Mouse (Mus musculus) WW6 (cell line): ENCODE measurements around the gene Dnajc17.

ENCODE experiments used
- DNase-seq: peaks from one replicate; pipeline ENCODE4 v3.0.0-alpha.2; 2013; ENCODE audit warnings: low read depth, low spot score

The Dnajc17 gene

GRCm38 (mm10) chr2:119208344-119209175 is at the start of gene Dnajc17, which contains the start of gene Zfyve19:
TSS of gene Dnajc17 (minus strand) at chr2:119208795.
TSS of gene Zfyve19 (plus strand) at chr2:119208617.
- peak; percentile 86 for DNase-seq

GRCm38 (mm10) chr2:119254976-119255375 is 46.4 kb upstream of the Dnajc17 start:
- no peak for DNase-seq

- peak; percentile 64 for DNase-seq
These were observed 42.4 kb upstream of the Dnajc17 start for GRCm38 (mm10) chr2:119250826-119251478.

- DNase-seq, result no peak
These were observed 41.8 kb upstream of the Dnajc17 start for GRCm38 (mm10) chr2:119250377-119250776.

DNA sequence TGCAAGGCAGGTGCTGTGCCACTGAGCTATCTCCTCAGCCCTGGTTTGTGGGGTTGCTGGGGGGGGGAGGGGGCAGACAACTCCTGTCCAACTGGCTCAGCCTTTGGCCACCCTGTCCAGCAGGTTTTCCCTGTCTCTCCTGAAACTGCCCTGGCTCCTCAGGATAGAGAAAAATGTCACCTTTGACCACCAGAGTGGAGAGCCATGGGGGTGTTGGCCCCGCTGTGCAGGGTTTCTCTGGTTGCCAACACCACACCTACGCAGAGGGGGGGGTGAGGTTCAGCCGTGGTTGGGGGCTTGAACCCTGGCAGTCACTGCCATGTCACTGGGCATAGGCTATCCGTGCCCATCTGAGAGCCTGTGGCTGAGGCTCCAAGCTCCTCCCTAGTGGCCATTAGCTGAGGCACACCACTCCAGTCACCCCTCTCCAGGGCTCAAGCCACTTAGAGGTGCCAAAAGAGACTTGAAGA is 41.0 kb upstream of the Dnajc17 start:
- DNase-seq, result no peak

DNA sequence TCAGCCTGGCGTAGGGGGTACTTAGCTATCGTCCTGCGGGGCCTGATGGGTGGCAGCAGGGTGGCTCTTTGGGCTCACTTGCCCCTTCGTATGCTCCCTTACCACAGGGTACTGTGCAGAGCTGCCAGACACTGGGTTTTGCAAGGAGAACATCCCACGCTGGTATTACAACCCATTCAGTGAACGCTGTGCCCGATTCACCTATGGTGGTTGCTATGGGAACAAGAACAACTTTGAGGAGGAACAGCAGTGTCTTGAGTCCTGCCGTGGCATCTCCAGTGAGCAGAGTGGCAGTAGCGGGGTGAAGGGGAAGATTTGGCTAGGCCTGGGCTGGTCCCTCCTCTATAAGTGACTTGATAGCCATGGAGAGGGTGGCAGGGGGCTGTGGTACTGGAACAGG is 39.3 kb upstream of the Dnajc17 start:
- DNase-seq, result no peak

DNA sequence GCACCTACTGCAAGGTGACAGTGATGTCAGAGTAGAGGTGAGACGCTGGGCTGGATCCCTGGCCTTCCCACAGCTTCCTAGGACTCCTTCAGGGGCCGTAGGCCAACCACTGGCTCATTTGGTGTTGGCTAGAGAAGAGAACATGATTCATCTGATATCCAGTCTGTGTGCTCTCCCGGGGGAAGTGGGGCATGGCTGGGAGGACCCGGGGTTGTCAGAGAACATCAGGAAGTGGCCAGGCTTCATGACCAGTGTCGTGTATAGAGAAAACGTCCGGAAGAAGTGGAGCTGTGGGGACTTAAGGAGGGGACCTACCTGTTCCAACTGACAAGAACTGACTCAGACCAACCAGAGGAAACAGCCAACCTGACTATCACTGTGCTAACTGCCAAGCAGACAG is 36.7 kb upstream of the Dnajc17 start:
- DNase-seq, result no peak

- no peak for DNase-seq
These were observed 34.0 kb upstream of the Dnajc17 start for GRCm38 (mm10) chr2:119242548-119242947.

DNA sequence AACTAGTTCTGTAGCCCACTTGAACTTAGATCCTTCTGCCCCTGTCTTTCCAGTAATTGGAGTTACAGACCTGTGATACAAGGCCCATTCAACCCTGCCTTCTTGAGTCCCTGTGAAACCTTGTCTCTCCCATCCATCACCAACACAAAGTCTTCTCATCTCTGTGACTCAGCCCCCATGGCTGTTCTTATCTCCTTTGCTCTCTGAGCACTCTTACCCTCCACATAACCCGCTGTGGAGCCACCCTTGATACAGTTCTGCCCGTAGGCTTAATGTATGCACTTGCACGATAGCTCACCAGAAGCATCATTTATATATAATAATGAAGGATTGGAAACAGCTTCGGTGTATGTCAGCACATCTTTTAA is 32.2 kb upstream of the Dnajc17 start:
- no peak for DNase-seq

GRCm38 (mm10) chr2:119240075-119240818 is 31.7 kb upstream of the Dnajc17 start:
- DNase-seq, result no peak

- no peak for DNase-seq
These were observed 30.1 kb upstream of the Dnajc17 start for GRCm38 (mm10) chr2:119238671-119239070.

GRCm38 (mm10) chr2:119237871-119238220 is 29.3 kb upstream of the Dnajc17 start:
- DNase-seq, result peak; percentile 18

- peak; percentile 40 for DNase-seq
These were observed 28.7 kb upstream of the Dnajc17 start, which contains the start of gene Spint1 for GRCm38 (mm10) chr2:119237210-119237870. TSS of gene Spint1 (plus strand) at chr2:119237362.

GRCm38 (mm10) chr2:119236682-119237209 is 28.2 kb upstream of the Dnajc17 start:
- DNase-seq, result peak; percentile 34

GRCm38 (mm10) chr2:119229775-119230704 is 21.4 kb upstream of the Dnajc17 start, which contains the start of gene Ppp1r14d:
TSS of gene Ppp1r14d (minus strand) at chr2:119229906.
- DNase-seq, result no peak

DNA sequence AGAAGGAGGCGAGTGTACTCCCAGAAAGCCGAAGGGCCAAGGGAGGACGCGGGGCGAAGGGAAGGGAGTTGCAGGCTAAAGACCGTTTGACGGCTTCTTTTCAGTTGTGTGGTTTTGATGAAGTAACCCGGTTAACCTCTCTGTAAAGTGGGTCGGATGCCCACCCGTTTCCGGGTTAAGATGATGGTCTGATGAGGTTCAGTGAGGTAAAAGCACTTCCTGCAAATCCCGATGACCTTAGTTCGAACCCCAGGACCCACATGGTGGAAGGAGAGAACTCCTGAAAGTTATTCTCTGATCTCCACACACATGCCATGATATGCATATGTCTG is 547 bp upstream of the Dnajc17 start:
- no peak for DNase-seq

DNA sequence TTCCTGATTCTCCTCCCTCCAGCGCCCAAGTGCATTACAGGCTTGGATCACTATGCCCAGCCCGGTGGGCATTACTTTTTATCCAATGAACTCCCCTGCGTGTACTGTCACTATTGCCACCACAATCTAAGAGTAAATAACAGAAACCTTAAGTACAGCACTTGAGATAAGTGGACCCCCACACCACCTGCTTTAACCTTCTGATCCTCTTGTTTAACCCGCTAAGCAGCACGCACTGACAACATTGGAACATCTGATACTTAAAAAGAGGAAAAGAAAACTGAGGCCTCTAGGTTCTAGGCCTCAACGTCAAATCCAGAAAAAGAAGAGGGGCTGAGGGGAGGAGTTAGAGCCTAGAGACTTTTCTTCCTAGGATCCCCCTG is 643 bp downstream of the Dnajc17 start:
- no peak for DNase-seq

DNA sequence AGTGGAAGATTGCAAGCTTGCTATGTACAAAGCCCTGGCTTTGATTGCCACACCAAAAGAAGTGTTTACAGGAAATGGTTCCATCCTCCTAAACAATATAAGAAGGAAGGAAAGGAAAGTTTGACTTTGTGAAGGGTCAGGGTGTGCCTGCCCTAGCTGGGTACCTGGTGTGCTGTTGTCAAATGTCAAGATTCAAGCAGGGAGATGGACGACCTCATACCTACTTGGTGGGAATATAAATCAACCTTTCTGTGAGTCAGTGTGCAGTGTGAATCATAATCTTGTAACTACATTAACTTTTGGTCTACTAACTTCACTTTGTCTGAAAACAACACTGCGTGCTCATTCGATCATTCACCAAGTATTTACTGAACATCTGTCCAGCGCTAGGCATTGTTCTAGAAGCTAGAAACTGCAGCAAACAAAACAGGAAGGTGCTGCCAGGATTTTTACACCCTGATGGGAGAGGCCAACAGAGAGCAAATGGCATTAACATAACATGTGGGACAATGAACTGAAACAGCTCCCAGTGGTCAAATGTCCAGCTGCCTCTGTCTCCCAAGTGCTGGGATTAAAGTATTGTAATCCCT is 4.6 kb downstream of the Dnajc17 start:
- no peak for DNase-seq

DNA sequence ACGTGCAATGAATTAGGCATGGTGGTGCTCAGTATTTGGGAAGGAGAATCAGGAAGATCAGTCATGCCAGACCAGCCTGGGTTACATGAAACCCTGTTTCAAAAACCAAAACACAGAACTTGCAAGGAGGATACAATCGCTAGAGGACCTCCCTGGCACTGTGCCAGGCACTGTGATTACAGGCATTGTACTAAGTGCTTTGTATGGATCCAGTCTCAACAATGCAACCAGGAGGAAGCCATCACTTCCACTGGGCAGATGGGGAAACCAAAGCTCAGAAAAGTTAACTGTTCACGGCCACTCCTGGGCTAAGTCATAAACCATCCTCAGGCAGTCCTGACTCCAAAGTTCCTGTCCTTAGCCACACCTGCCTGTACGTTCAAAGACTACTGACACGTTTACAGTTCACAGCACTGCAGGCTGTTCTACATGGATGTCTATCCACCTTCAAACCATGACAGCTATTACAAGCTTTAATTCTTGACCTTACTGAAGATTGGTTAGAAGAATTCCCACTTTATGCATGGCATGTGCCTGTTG is 5.6 kb downstream of the Dnajc17 start:
- no peak for DNase-seq

DNA sequence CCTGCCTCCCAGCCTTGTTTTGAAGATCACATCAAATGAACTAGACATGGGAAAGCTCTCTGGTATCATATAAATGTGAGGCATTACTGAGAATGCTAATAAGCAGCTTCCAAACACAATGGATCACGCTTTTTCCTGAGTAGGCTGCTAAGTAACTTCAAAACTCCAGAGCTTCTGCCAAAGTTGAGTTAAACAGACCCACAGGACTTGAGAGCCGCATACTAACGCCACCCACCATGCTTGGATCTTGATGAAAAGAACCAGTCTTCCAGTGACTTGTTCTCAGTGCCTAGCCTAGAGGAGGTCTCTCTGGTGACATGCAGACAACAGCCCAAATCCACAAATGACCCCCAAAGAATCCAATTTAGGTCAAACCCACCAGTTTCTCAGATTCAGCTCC is 9.7 kb downstream of the Dnajc17 start:
- no peak for DNase-seq
